Mouse (Mus musculus): ENCODE data around the gene Klhl7.

- TF ChIP-seq POLR2A (IDR thresholded peaks at IDR 0.05; ENCODE audit: insufficient read depth, low read depth, low read length), result no peak
- no peak for TF ChIP-seq EP300 (IDR thresholded peaks at IDR 0.05; ENCODE audit: insufficient read depth, low read depth, low read length)
Observed at GRCm38 (mm10) chr5:24103841-24104240, 3.4 kb downstream of the Klhl7 start.

Data from heart, adult 2 months (tissue).